ENCODE assay signal across 8 mouse cellular contexts in the genomic region with DNA sequence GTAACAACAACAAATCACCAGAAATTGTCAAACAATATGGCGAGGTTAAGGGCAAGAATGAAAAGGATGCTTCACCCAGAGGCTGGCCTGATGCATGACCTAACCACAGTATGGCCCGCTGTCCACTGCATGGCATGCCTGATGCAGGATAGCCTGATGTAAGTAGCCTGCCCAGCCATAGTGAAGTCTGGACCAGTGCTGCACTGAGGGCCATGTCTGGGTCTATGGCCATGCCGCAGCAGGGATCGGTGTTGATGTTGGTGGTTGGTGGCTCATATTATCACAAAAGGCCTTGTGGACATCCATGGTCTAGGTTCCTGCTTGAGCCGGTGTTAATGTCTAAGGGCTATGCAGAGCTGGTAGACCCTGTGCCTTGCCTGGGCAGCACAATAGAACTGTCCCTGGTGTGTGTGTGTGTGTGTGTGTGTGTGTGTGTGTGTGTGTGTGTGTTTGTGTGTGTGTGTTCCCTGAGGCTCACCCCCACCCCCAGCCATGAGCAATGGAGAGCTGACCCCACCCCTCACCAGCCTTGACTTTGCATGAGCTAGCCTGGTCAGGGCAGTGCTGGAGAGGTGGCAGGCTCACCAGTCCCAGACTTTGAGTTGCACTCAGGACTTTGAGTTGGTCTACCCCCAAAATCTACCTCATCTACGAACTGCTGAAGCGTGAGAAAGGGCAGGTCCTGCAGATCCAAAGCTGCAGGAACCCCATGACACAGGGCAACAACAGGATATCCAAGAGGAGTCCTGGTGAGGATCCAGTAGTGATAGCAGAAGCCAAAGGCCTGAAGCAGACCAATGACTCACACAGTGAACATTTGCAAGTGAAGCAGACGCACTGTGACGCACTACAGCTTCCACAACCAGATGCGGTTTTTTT. TPM values are rescaled to one million over a fixed set of nuclear protein-coding genes. Genes with fewer than 3 reads are reported as not detected.
DNase-seq lines count a peak whose midpoint lies in the region; ATAC-seq and TF ChIP-seq lines count a peak whose summit lies in the region.

No protein-coding gene starts in this region.

- no peak overlapping the region for H3K4me2 ChIP-seq in midbrain, postnatal 0 days (ENCODE audit: low read depth, low read length, poor library complexity, severe bottlenecking)

- no peak overlapping the region for H3K9ac ChIP-seq in midbrain, postnatal 0 days (replicated peaks; ENCODE audit: low read length, poor library complexity, severe bottlenecking)

- WGBS in midbrain, postnatal 0 days, result 78% methylated on average over 10 of the region's 10 CpGs

- H3K36me3 ChIP-seq in megakaryocyte, embryonic 14.5 days (replicated peaks; ENCODE audit: low read length), result no peaks in the 10 kb centered on the region
- no peaks in the 10 kb centered on the region for H3K36me3 ChIP-seq in midbrain, postnatal 0 days (ENCODE audit: insufficient read depth, low read length)

- no peak for ATAC-seq in megakaryocyte, adult 5-6 weeks (ENCODE audit: poor library complexity, severe bottlenecking)
- ATAC-seq in midbrain, postnatal 0 days (ENCODE audit: low FRiP score), result no peak

- peak overlapping the region; percentile 12 for H3K4me3 ChIP-seq in megakaryocyte, embryonic 14.5 days (replicated peaks)
- H3K4me3 ChIP-seq in midbrain, postnatal 0 days (ENCODE audit: low read depth, low read length), result no peak overlapping the region

- H3K27ac ChIP-seq in midbrain, postnatal 0 days (ENCODE audit: low read depth, low read length), result no peak overlapping the region

- DNase-seq in fat pad, adult 2 months (ENCODE audit: extremely low read depth, low read depth, low spot score), result peak; percentile 11
- DNase-seq in heart, postnatal 36 days, result peak; percentile 45 to 46
- peak; percentile 9 for DNase-seq in midbrain, postnatal 0 days (ENCODE audit: low spot score)
- no peak for DNase-seq in right cerebral cortex, postnatal 4 days
- no peak for DNase-seq in embryo, embryonic 9.5 days (ENCODE audit: extremely low spot score)
- no peak for DNase-seq in frontal cortex, postnatal 36 days (ENCODE audit: low spot score in 2 of 2)

- no peaks in the 10 kb centered on the region for H3K9me3 ChIP-seq in megakaryocyte, embryonic 14.5 days
- no peaks in the 10 kb centered on the region for H3K9me3 ChIP-seq in midbrain, postnatal 0 days (ENCODE audit: low read length)

- H3K27me3 ChIP-seq in megakaryocyte, embryonic 14.5 days (replicated peaks), result peaks cover 46% of the 10 kb centered on the region
- H3K27me3 ChIP-seq in midbrain, postnatal 0 days (ENCODE audit: insufficient read depth, low read length), result no peaks in the 10 kb centered on the region

- TF ChIP-seq CTCF in midbrain, postnatal 0 days (IDR thresholded peaks at IDR 0.05), result no peak

- H3K4me1 ChIP-seq in megakaryocyte, embryonic 14.5 days, result peaks cover 19% of the 10 kb centered on the region
- H3K4me1 ChIP-seq in midbrain, postnatal 0 days (ENCODE audit: insufficient read depth, low read length), result no peaks in the 10 kb centered on the region

- intact Hi-C loops in heart, postnatal 36 days (cut with DNase I), result loop anchor here (1.0 to 10.0 kb wide), 5 partner anchors 132 to 520 kb away; a partner anchor contains a TSS

RNA-seq across cellular contexts. Expression of a gene that starts 7.0 kb away (rescaled TPM):
- polyA plus RNA-seq in megakaryocyte, embryonic 14.5 days (2012; ENCODE audit: insufficient read depth, low replicate concordance), result 0.16 TPM in 1 of 2 replicates, not detected in the other
- 3.1 and 3.2 TPM in 2 replicates for total RNA-seq in megakaryocyte, adult 5-6 weeks (2015)
- total RNA-seq in megakaryocyte, adult 5-6 weeks (2017), result 6.6 and 7.3 TPM in 2 replicates
- under 1 TPM; 0.43 to 0.44 TPM for total RNA-seq in heart, postnatal 36 days (2021)
- not detected in 2 replicates for total RNA-seq in midbrain, postnatal 0 days (2014; rRNA removed)
- polyA plus RNA-seq in midbrain, postnatal 0 days (2015; fragmentation: Nextera tagmentation; extraction: Ambion mirVana), result 0.21 and 0.22 TPM in 2 replicates

Comparison
In these comparisons a context has a peak if more than half of its experiments do, and no peak if none do; other contexts are left out.
1. DNase-seq: peak in fat pad, adult 2 months (single experiment), heart, postnatal 36 days (2 of 2) and midbrain, postnatal 0 days (single experiment); none in right cerebral cortex, postnatal 4 days (single experiment), embryo, embryonic 9.5 days (single experiment) and frontal cortex, postnatal 36 days (0 of 2).